Mouse (Mus musculus) heart, embryonic 15.5 days (tissue): ENCODE results near the gene Myo3b. TPM values are rescaled to one million over a fixed set of nuclear protein-coding genes. Genes with fewer than 3 reads are reported as not detected.

Source experiments
- ATAC-seq: fragments of 200-750 bp; cut with Nextera tagmentation; replicated peaks from 2 replicates; pipeline ENCODE4 v1.8.0; 2017; ENCODE audit warnings: low read depth, moderate TSS enrichment; ENCODE audit not compliant: insufficient number of reproducible peaks, insufficient read depth, low FRiP score
- H3K27ac ChIP-seq: fragments of 300-500 bp; sonication (generic); 2 replicates; pipeline ENCODE4 v1.5.1; 2015; ENCODE audit warnings: mild to moderate bottlenecking, inconsistent platforms
- H3K27me3 ChIP-seq: fragments of 300-500 bp; sonication (generic); 2 replicates; pipeline ENCODE4 v1.6.1; 2015; ENCODE audit warnings: inconsistent platforms
- H3K36me3 ChIP-seq: fragments of 300-500 bp; sonication (generic); 2 replicates; pipeline ENCODE4 v1.6.1; 2015; ENCODE audit warnings: mild to moderate bottlenecking, inconsistent platforms
- H3K4me1 ChIP-seq: fragments of 300-500 bp; sonication (generic); replicated peaks from 2 replicates; pipeline ENCODE4 v1.6.1; 2015; ENCODE audit warnings: inconsistent platforms
- H3K4me2 ChIP-seq: fragments of 300-500 bp; sonication (generic); 2 replicates; pipeline ENCODE4 v1.6.1; 2015; ENCODE audit warnings: inconsistent platforms, mild to moderate bottlenecking, moderate library complexity
- H3K4me3 ChIP-seq: fragments of 300-500 bp; sonication (generic); 2 replicates; pipeline ENCODE4 v1.5.1; 2015; ENCODE audit warnings: mild to moderate bottlenecking, inconsistent platforms
- H3K9ac ChIP-seq: fragments of 300-500 bp; sonication (generic); 2 replicates; pipeline ENCODE4 v1.6.1; 2015; ENCODE audit warnings: mild to moderate bottlenecking, inconsistent platforms
- H3K9me3 ChIP-seq: fragments of 300-500 bp; sonication (generic); replicated peaks from 2 replicates; pipeline ENCODE4 v1.6.1; 2016; ENCODE audit warnings: inconsistent platforms
- WGBS: fragments of 180-500 bp; shearing (Covaris S2); methylation state at CpG from one replicate; pipeline ENCODE4 v1.1.7; 2015; ENCODE audit warnings: mixed read lengths; 5-methylcytosine and 5-hydroxymethylcytosine counted together
- polyA plus RNA-seq: library from polyadenylated mRNA; unstranded; fragments of >200 nt; fragmentation: Nextera tagmentation; extraction: Ambion mirVana; gene quantifications from 2 replicates; pipeline ENCODE4 v1.2.1, GENCODE M21; 2015

The Myo3b gene
- polyA plus RNA-seq, 1 experiment from 2014 or later = 0.25 TPM

- WGBS = 43% methylated on average over 7 of the region's 7 CpGs
- Histone ChIP-seq H3K36me3 (no peaks in the 10 kb centered on the region), H3K9ac (no peak overlapping the region), H3K9me3 (no peaks in the 10 kb centered on the region), H3K4me3 (no peak overlapping the region), H3K27me3 (no peaks in the 10 kb centered on the region), H3K27ac (no peak overlapping the region), H3K4me2 (no peak overlapping the region), H3K4me1 (no peaks in the 10 kb centered on the region)
- ATAC-seq = no peak
These were observed 70.1 kb downstream of the Myo3b start for GRCm38 (mm10) chr2:70109010-70109409.

- H3K4me2 ChIP-seq = no peak overlapping the region
- H3K36me3 ChIP-seq = no peaks in the 10 kb centered on the region
- no peaks in the 10 kb centered on the region for H3K9me3 ChIP-seq
- H3K27ac ChIP-seq = no peak overlapping the region
- H3K9ac ChIP-seq = no peak overlapping the region
- no peak for ATAC-seq
- H3K27me3 ChIP-seq = 0 out of 2 replicates have a peak, but pooled peaks cover 2% of the 10 kb centered on the region
- WGBS = 58% methylated on average over 12 of the region's 12 CpGs
- no peaks in the 10 kb centered on the region for H3K4me1 ChIP-seq
- no peak overlapping the region for H3K4me3 ChIP-seq
These were observed 75.2 kb downstream of the Myo3b start for GRCm38 (mm10) chr2:70113798-70114782.

GRCm38 (mm10) chr2:70118376-70119264 lies 79.7 kb downstream of the Myo3b start:
- ATAC-seq = no peak
- no peak overlapping the region for H3K27ac ChIP-seq
- H3K4me3 ChIP-seq = no peak overlapping the region
- H3K4me2 ChIP-seq = no peak overlapping the region
- no peaks in the 10 kb centered on the region for H3K4me1 ChIP-seq
- 37% methylated on average over 16 of the region's 16 CpGs for WGBS
- H3K36me3 ChIP-seq = no peaks in the 10 kb centered on the region
- H3K9ac ChIP-seq = no peak overlapping the region
- H3K27me3 ChIP-seq = 0 out of 2 replicates have a peak, but pooled peaks cover 7% of the 10 kb centered on the region
- no peaks in the 10 kb centered on the region for H3K9me3 ChIP-seq

GRCm38 (mm10) chr2:70119265-70119663 lies 80.3 kb downstream of the Myo3b start:
- Histone ChIP-seq H3K9ac (no peak overlapping the region), H3K27me3 (0 out of 2 replicates have a peak, but pooled peaks cover 7% of the 10 kb centered on the region), H3K27ac (no peak overlapping the region), H3K4me3 (no peak overlapping the region), H3K4me1 (no peaks in the 10 kb centered on the region), H3K9me3 (no peaks in the 10 kb centered on the region), H3K4me2 (no peak overlapping the region), H3K36me3 (no peaks in the 10 kb centered on the region)
- 85% methylated on average over 2 of the region's 2 CpGs for WGBS
- ATAC-seq = no peak

GRCm38 (mm10) chr2:70126330-70126729 lies 87.4 kb downstream of the Myo3b start:
- H3K4me1 ChIP-seq = peaks cover 11% of the 10 kb centered on the region; the same call in 1 of the 2 replicates
- no peak overlapping the region for H3K4me3 ChIP-seq
- no peaks in the 10 kb centered on the region for H3K9me3 ChIP-seq
- no peaks in the 10 kb centered on the region for H3K36me3 ChIP-seq
- ATAC-seq = no peak
- H3K27ac ChIP-seq = no peak overlapping the region
- 70% methylated on average over 10 of the region's 10 CpGs for WGBS
- H3K27me3 ChIP-seq = peaks cover 35% of the 10 kb centered on the region
- H3K4me2 ChIP-seq = no peak overlapping the region
- no peak overlapping the region for H3K9ac ChIP-seq

- H3K4me2 ChIP-seq = peak overlapping the region; percentile 29; the same call in 1 of the 2 replicates
- H3K27me3 ChIP-seq = peaks cover 37% of the 10 kb centered on the region
- H3K4me1 ChIP-seq = peaks cover 11% of the 10 kb centered on the region; the same call in 1 of the 2 replicates
- WGBS = under 1% methylated on average over 13 of the region's 13 CpGs
- H3K9me3 ChIP-seq = no peaks in the 10 kb centered on the region
- no peak overlapping the region for H3K27ac ChIP-seq
- H3K4me3 ChIP-seq = no peak overlapping the region
- H3K9ac ChIP-seq = no peak overlapping the region
- no peak for ATAC-seq
- no peaks in the 10 kb centered on the region for H3K36me3 ChIP-seq
These were observed 87.9 kb downstream of the Myo3b start for GRCm38 (mm10) chr2:70126783-70127182.

GRCm38 (mm10) chr2:70127351-70128148 lies 88.6 kb downstream of the Myo3b start:
- 15% methylated on average over 21 of the region's 21 CpGs for WGBS
- no peak overlapping the region for H3K4me3 ChIP-seq
- no peaks in the 10 kb centered on the region for H3K9me3 ChIP-seq
- no peaks in the 10 kb centered on the region for H3K36me3 ChIP-seq
- no peak for ATAC-seq
- H3K27ac ChIP-seq = no peak overlapping the region
- H3K4me1 ChIP-seq = peaks cover 11% of the 10 kb centered on the region; the same call in 1 of the 2 replicates
- H3K27me3 ChIP-seq = peaks cover 37% of the 10 kb centered on the region
- H3K4me2 ChIP-seq = peak overlapping the region; percentile 29
- H3K9ac ChIP-seq = no peak overlapping the region

- Histone ChIP-seq H3K4me2 (no peak overlapping the region), H3K36me3 (no peaks in the 10 kb centered on the region), H3K27ac (no peak overlapping the region), H3K9me3 (no peaks in the 10 kb centered on the region), H3K27me3 (peaks cover 37% of the 10 kb centered on the region), H3K9ac (no peak overlapping the region), H3K4me1 (peaks cover 11% of the 10 kb centered on the region; the same call in 1 of the 2 replicates), H3K4me3 (no peak overlapping the region)
- no peak for ATAC-seq
- WGBS = 57% methylated on average over 6 of the region's 6 CpGs
These were observed 89.7 kb downstream of the Myo3b start for GRCm38 (mm10) chr2:70128590-70128989.

GRCm38 (mm10) chr2:70129566-70129965 lies 90.6 kb downstream of the Myo3b start:
- Histone ChIP-seq H3K27me3 (peaks cover 37% of the 10 kb centered on the region), H3K9ac (no peak overlapping the region), H3K4me1 (peaks cover 11% of the 10 kb centered on the region; the same call in 1 of the 2 replicates), H3K9me3 (no peaks in the 10 kb centered on the region), H3K36me3 (no peaks in the 10 kb centered on the region), H3K27ac (no peak overlapping the region), H3K4me3 (no peak overlapping the region), H3K4me2 (no peak overlapping the region)
- WGBS = 41% methylated on average over 3 of the region's 3 CpGs
- ATAC-seq = no peak

GRCm38 (mm10) chr2:70133281-70133680 lies 94.4 kb downstream of the Myo3b start:
- Histone ChIP-seq H3K9me3 (no peaks in the 10 kb centered on the region), H3K4me2 (no peak overlapping the region), H3K4me3 (no peak overlapping the region), H3K4me1 (peaks cover 6% of the 10 kb centered on the region; the same call in 1 of the 2 replicates), H3K9ac (no peak overlapping the region), H3K27ac (no peak overlapping the region), H3K27me3 (peaks cover 15% of the 10 kb centered on the region; the same call in 1 of the 2 replicates), H3K36me3 (no peaks in the 10 kb centered on the region)
- ATAC-seq = no peak
- WGBS = 85% methylated on average over 4 of the region's 4 CpGs
